Mouse (Mus musculus): ENCODE data around the gene Scn4a.

DNA sequence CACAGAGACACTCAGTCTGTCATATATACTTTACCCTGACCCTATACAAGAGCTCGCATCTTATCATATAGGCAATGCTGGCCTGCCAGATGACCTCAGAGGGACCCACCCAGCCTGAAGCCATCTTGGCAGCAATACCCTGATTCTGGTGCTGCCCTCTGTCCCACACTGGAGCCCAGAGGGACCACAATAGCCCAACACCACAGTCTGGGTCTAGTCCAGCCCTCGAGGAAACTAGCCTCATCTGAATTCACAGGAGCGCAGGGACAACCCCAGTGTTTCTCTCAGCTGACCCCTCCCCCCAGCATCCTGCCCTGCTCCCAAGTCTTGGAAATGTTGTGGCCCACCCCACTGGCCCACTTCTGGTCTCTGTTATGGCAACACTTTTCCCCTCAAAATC lies 1.8 kb downstream of the Scn4a start:
- no peak for TF ChIP-seq GATA1 (IDR thresholded peaks at IDR 0.05; ENCODE audit: borderline replicate concordance, low read length)
- no peak for TF ChIP-seq FLI1 (IDR thresholded peaks at IDR 0.05; ENCODE audit: low read length)

Data from megakaryocyte, embryonic 14.5 days (primary cell).